Mouse (Mus musculus) myocyte (in vitro differentiated cells): Measurements from ENCODE around the gene Antxr1. TPM values are rescaled to one million over a fixed set of nuclear protein-coding genes. Genes with fewer than 3 reads are reported as not detected.

ENCODE experiments used
- H3K27me3 ChIP-seq: one replicate; pipeline ENCODE4 v1.6.1; 2011; ENCODE audit not compliant: control insufficient read depth, insufficient read depth, insufficient read length
- H3K36me3 ChIP-seq: one replicate; pipeline ENCODE4 v1.6.1; 2011; ENCODE audit not compliant: control insufficient read depth, insufficient read depth
- H3K4me2 ChIP-seq: one replicate; pipeline ENCODE4 v1.6.1; 2011; ENCODE audit warnings: low read depth, control low read depth
- H3K4me3 ChIP-seq: one replicate; pipeline ENCODE4 v1.5.1; 2011; ENCODE audit warnings: mild to moderate bottlenecking, control low read depth, moderate library complexity
- H3K79me2 ChIP-seq: one replicate; pipeline ENCODE4 v1.6.1; 2011; ENCODE audit not compliant: control insufficient read depth, insufficient read depth
- H3ac ChIP-seq: one replicate; pipeline ENCODE4 v1.6.1; 2011; ENCODE audit not compliant: control insufficient read depth, insufficient read length
- CEBPB ChIP-seq: IDR thresholded peaks from 2 replicates; pipeline ENCODE4 v1.6.1; 2011; ENCODE audit warnings: mild to moderate bottlenecking, moderate library complexity; ENCODE audit not compliant: poor library complexity, insufficient read depth, severe bottlenecking
- E2F4 ChIP-seq: IDR thresholded peaks from one replicate; pipeline ENCODE4 v1.6.1; 2011; ENCODE audit warnings: mild to moderate bottlenecking, control low read depth, moderate library complexity; ENCODE audit not compliant: insufficient read depth
- MAX ChIP-seq: IDR thresholded peaks from one replicate; pipeline ENCODE4 v1.6.1; 2011; ENCODE audit warnings: low read depth, mild to moderate bottlenecking, control low read depth
- MYOD1 ChIP-seq, 3 experiments: IDR thresholded peaks; one replicate each; pipeline ENCODE4 v1.6.1; 2011; ENCODE audit warnings: control low read depth in 2 of 3, low read depth in 2 of 3, mild to moderate bottlenecking in 2 of 3, moderate library complexity in 1 of 3; ENCODE audit not compliant: insufficient read length in 2 of 3, control insufficient read depth in 1 of 3
- MYOG ChIP-seq, 3 experiments: IDR thresholded peaks; one replicate each; pipeline ENCODE4 v1.6.1; 2011; ENCODE audit warnings: control low read depth in 2 of 3, low read depth in 2 of 3, mild to moderate bottlenecking in 2 of 3; ENCODE audit not compliant: insufficient read length in 2 of 3, control insufficient read depth in 1 of 3, insufficient read depth in 1 of 3
- POLR2A ChIP-seq: IDR thresholded peaks from one replicate; pipeline ENCODE4 v1.6.1; 2011; ENCODE audit warnings: low read depth, mild to moderate bottlenecking, control low read depth, moderate library complexity; ENCODE audit not compliant: insufficient read length
- POLR2AphosphoS2 ChIP-seq: IDR thresholded peaks from one replicate; pipeline ENCODE4 v1.6.1; 2011; ENCODE audit warnings: low read depth, control low read depth; ENCODE audit not compliant: insufficient read length
- REST ChIP-seq: IDR thresholded peaks from one replicate; pipeline ENCODE4 v1.6.1; 2011; ENCODE audit warnings: mild to moderate bottlenecking, control low read depth, moderate library complexity; ENCODE audit not compliant: insufficient read depth, insufficient read length
- SRF ChIP-seq: IDR thresholded peaks from one replicate; pipeline ENCODE4 v1.6.1; 2011; ENCODE audit warnings: low read depth; ENCODE audit not compliant: control insufficient read depth, insufficient read length
- TCF12 ChIP-seq: IDR thresholded peaks from one replicate; pipeline ENCODE4 v1.6.1; 2011; ENCODE audit warnings: mild to moderate bottlenecking, control low read depth; ENCODE audit not compliant: poor library complexity, insufficient read depth, severe bottlenecking
- TCF3 ChIP-seq: IDR thresholded peaks from one replicate; pipeline ENCODE4 v1.6.1; 2011; ENCODE audit warnings: low read depth, control low read depth; ENCODE audit not compliant: insufficient read length
- USF1 ChIP-seq: IDR thresholded peaks from one replicate; pipeline ENCODE4 v1.6.1; 2011; ENCODE audit warnings: low read depth, mild to moderate bottlenecking, control low read depth, moderate library complexity
- polyA plus RNA-seq: library from polyadenylated mRNA; unstranded; fragments of >200 nt; fragmentation: generic; extraction: Trizol; gene quantifications from one replicate; pipeline ENCODE4 v1.2.1, GENCODE M21; 2012; ENCODE audit warnings: missing spikeins

The Antxr1 gene
- polyA plus RNA-seq, 1 experiment = 8.6 TPM

DNA sequence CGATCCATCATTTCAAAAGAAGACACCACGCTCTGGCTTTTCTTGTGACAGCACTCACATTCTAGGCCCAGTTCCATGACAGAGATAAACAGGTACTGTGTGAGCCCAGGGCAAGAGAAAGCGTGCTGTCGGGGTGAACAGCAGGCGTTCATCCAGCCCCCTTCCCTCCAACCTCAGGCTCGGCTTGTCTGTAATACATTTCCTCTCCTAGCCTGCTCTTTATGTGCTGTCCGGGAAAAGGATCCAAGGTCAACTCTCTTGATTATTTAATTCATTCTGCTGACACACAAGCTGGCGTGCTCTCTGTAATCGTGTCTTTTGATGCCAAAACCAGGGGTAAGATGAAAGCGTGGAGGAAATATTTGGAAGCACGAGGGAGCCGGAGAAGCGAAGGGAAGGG lies 192.0 kb downstream of the Antxr1 start:
- no peak overlapping the region for H3ac ChIP-seq
- no peak overlapping the region for H3K4me2 ChIP-seq
- H3K36me3 ChIP-seq = no peaks in the 10 kb centered on the region
- no peak overlapping the region for H3K4me3 ChIP-seq
- TF ChIP-seq TCF12 = no peak
- no peak for TF ChIP-seq CEBPB
- TF ChIP-seq MYOD1 (IDR thresholded peaks at IDR 0.05; ENCODE audit: control insufficient read depth in 1 of 3, insufficient read length in 2 of 3, low read depth in 2 of 3) = no peak
- no peak for TF ChIP-seq MYOG (IDR thresholded peaks at IDR 0.05; ENCODE audit: control insufficient read depth in 1 of 3, insufficient read depth in 1 of 3, insufficient read length in 2 of 3, low read depth in 2 of 3)
- no peak for TF ChIP-seq E2F4
- TF ChIP-seq POLR2A = no peak
- no peak for TF ChIP-seq USF1
- TF ChIP-seq SRF = no peak
- TF ChIP-seq MAX = no peak
- no peak for TF ChIP-seq POLR2AphosphoS2
- TF ChIP-seq REST = no peak
- TF ChIP-seq TCF3 = no peak
- H3K79me2 ChIP-seq = no peaks in the 10 kb centered on the region
- H3K27me3 ChIP-seq = no peaks in the 10 kb centered on the region

DNA sequence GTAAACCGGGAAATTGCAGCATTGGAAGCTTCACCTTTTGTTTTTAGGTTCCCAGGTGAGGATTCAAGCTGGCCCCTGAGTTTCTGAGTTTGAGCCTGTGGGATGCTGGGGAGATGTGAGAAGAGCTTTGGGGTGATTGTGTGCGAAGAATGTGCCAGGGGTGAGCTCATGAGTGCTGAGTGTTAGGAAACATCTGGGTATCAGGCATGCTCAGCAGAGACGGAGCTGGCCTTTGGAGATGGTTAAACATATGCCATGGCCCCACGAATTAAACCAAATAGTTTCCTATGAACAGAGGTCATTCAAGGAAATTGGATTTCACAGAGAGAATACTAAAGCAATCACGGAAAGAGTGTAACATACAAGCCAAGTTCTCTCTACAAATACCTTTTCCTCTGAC lies 193.4 kb downstream of the Antxr1 start:
- Histone ChIP-seq H3K79me2 (no peaks in the 10 kb centered on the region), H3K36me3 (no peaks in the 10 kb centered on the region), H3K4me3 (no peak overlapping the region), H3K4me2 (no peak overlapping the region), H3ac (no peak overlapping the region), H3K27me3 (no peaks in the 10 kb centered on the region)
- TF ChIP-seq POLR2AphosphoS2 = no peak
- TF ChIP-seq MYOD1 (IDR thresholded peaks at IDR 0.05; ENCODE audit: control insufficient read depth in 1 of 3, insufficient read length in 2 of 3, low read depth in 2 of 3) = no peak
- no peak for TF ChIP-seq CEBPB
- TF ChIP-seq TCF3 = no peak
- no peak for TF ChIP-seq MYOG (IDR thresholded peaks at IDR 0.05; ENCODE audit: control insufficient read depth in 1 of 3, insufficient read depth in 1 of 3, insufficient read length in 2 of 3, low read depth in 2 of 3)
- TF ChIP-seq POLR2A = no peak
- TF ChIP-seq REST = no peak
- TF ChIP-seq USF1 = no peak
- TF ChIP-seq E2F4 = no peak
- no peak for TF ChIP-seq TCF12
- no peak for TF ChIP-seq SRF

DNA sequence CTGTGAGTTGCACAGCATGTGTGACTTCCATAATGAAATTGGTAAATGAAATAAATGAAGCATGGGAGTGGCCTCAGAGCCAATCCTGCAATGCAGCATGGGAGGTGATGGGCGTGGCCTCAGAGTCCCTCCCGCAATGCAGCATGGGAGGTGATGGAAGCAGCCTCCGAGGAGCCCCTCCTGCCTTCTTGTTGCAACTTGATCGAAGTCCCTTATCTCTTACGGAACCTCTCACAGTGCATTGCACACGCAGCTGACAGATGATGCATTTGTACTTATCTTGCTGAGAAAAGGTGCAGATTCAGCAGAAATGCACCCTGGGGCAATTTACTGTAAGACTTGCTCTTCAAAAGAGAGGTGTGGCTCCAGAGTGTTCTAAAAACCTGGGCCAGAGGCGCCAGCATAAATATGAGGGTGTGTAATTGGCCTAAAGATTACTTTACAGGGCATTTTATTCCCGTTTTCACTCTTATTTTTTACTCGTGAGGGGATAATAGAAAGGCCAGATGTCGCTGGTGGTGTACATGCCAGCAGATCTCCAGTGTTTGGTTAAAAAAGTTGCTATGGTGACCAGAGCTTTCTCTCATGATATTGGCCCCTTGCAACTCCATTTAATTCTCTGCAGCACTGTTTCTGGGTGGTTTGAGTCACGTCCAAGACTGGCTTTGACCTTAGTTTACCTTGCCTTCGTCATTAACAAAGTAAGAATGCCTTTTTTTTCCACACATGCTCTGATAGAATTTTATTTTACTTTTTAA lies 195.6 kb downstream of the Antxr1 start:
- no peaks in the 10 kb centered on the region for H3K36me3 ChIP-seq
- H3K79me2 ChIP-seq = no peaks in the 10 kb centered on the region
- H3ac ChIP-seq = no peak overlapping the region
- H3K4me2 ChIP-seq = no peak overlapping the region
- H3K27me3 ChIP-seq = no peaks in the 10 kb centered on the region
- TF ChIP-seq E2F4 = no peak
- TF ChIP-seq TCF3 = no peak
- TF ChIP-seq MYOG (IDR thresholded peaks at IDR 0.05; ENCODE audit: control insufficient read depth in 1 of 3, insufficient read depth in 1 of 3, insufficient read length in 2 of 3, low read depth in 2 of 3) = no peak
- no peak for TF ChIP-seq POLR2AphosphoS2
- TF ChIP-seq MAX = no peak
- TF ChIP-seq USF1 = no peak
- H3K4me3 ChIP-seq = no peak overlapping the region

DNA sequence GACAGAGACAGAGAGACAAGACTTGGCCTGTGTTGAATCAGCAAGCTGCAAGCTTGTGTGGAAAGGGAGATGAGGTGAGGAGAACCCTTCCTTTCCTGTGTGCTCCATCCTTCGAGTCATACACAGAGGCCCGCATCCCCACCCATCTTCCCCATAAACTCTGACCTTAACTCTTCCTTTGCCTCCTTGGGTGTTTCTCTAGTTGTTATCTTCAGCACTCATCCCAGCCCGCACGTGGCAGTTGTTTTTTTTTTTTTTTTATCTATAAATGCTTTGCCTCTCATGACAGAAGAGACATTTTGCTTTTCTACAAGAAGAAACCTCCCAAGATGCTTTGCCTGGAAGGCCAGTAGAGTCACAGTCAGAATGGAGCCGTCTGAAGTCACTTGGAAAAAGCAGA lies 197.1 kb downstream of the Antxr1 start:
- H3K79me2 ChIP-seq = no peaks in the 10 kb centered on the region
- H3ac ChIP-seq = no peak overlapping the region
- no peak overlapping the region for H3K4me3 ChIP-seq
- TF ChIP-seq POLR2AphosphoS2 (no peak), POLR2A (no peak)
- H3K4me2 ChIP-seq = no peak overlapping the region
- H3K36me3 ChIP-seq = no peaks in the 10 kb centered on the region
- no peaks in the 10 kb centered on the region for H3K27me3 ChIP-seq

DNA sequence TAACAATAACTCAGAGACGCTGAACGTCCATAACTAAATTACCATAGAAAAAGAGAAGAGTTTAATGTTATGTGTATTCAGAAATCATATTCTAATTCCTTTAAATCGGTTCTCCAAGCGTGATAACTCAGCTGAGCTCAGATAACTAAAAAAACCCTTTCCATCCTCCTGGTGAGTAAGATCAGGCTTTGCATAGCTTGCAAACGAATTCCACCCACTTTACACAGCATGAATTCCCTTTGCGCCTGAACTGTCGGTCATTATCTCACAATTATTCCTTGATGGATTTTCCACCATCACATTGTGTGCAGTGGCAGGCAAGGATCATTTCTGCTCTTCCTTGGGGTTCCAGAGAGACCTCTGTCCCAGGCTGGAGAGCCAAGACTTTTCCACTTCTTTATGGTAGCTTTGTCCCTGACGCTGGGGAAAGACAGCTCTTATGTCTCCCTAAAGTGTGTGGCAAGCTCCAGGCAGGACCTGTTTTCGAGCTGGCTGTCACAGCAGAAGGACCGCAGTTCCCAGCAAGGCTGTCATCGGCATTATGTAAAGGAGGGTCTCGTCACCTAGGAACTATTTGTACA lies 201.6 kb downstream of the Antxr1 start:
- H3K4me2 ChIP-seq = no peak overlapping the region
- H3K27me3 ChIP-seq = no peaks in the 10 kb centered on the region
- TF ChIP-seq MAX (no peak), SRF (no peak), MYOG (IDR thresholded peaks at IDR 0.05; ENCODE audit: control insufficient read depth in 1 of 3, insufficient read depth in 1 of 3, insufficient read length in 2 of 3, low read depth in 2 of 3) (no peak), POLR2A (no peak), TCF3 (no peak), E2F4 (no peak), MYOD1 (IDR thresholded peaks at IDR 0.05; ENCODE audit: control insufficient read depth in 1 of 3, insufficient read length in 2 of 3, low read depth in 2 of 3) (no peak)
- H3K79me2 ChIP-seq = no peaks in the 10 kb centered on the region
- no peaks in the 10 kb centered on the region for H3K36me3 ChIP-seq
- H3ac ChIP-seq = no peak overlapping the region
- no peak overlapping the region for H3K4me3 ChIP-seq
